Mouse (Mus musculus) erythroblast, embryonic 14.5 days (primary cell): ENCODE data around the gene Tns2. TPM values are rescaled to one million over a fixed set of nuclear protein-coding genes. Genes with fewer than 3 reads are reported as not detected.

ENCODE experiments used
- H3K27me3 ChIP-seq: 2 replicates; pipeline ENCODE4 v1.6.1; 2012; ENCODE audit warnings: inconsistent platforms; ENCODE audit not compliant: control insufficient read depth
- H3K36me3 ChIP-seq: 2 replicates; pipeline ENCODE4 v1.6.1; 2012; ENCODE audit warnings: mild to moderate bottlenecking, inconsistent platforms; ENCODE audit not compliant: control insufficient read depth
- H3K4me1 ChIP-seq: 2 replicates; pipeline ENCODE4 v1.6.1; 2012; ENCODE audit warnings: inconsistent platforms; ENCODE audit not compliant: control insufficient read depth
- H3K4me3 ChIP-seq: replicated peaks from 2 replicates; pipeline ENCODE3; 2012; ENCODE audit warnings: moderate library complexity, mild to moderate bottlenecking, inconsistent platforms
- H3K9me3 ChIP-seq: 2 replicates; pipeline ENCODE4 v1.6.1; 2012; ENCODE audit warnings: low read length, inconsistent platforms, mixed read lengths; ENCODE audit not compliant: control insufficient read depth
- GATA1 ChIP-seq: IDR thresholded peaks from 2 replicates; pipeline ENCODE4 v1.6.1; 2012; ENCODE audit warnings: low read length, inconsistent platforms, mixed read lengths
- TAL1 ChIP-seq: IDR thresholded peaks from 3 replicates; pipeline ENCODE4 v1.6.1; 2012; ENCODE audit warnings: low read length, inconsistent platforms, mixed read lengths
- polyA plus RNA-seq: library from polyadenylated mRNA; stranded (reverse); fragments of >175 nt; gene quantifications from 2 replicates; pipeline ENCODE4 v1.2.3, GENCODE M21; 2012

Tns2 gene
- polyA plus RNA-seq, 1 experiment, result 0.04 TPM

- Histone ChIP-seq H3K4me3 (peak overlapping the region; percentile 50), H3K27me3 (peaks cover 61% of the 10 kb centered on the region), H3K9me3 (no peaks in the 10 kb centered on the region), H3K36me3 (peaks cover 3% of the 10 kb centered on the region; the same call in 1 of the 2 replicates), H3K4me1 (peaks cover 26% of the 10 kb centered on the region)
- TF ChIP-seq TAL1, result no peak
- TF ChIP-seq GATA1, result no peak
These were observed 6.7 kb downstream of the Tns2 start for GRCm38 (mm10) chr15:102106754-102107456.

GRCm38 (mm10) chr15:102107689-102108573, 7.7 kb downstream of the Tns2 start:
- H3K4me1 ChIP-seq, result peaks cover 26% of the 10 kb centered on the region
- peaks cover 3% of the 10 kb centered on the region; the same call in 1 of the 2 replicates for H3K36me3 ChIP-seq
- H3K27me3 ChIP-seq, result peaks cover 51% of the 10 kb centered on the region
- no peak overlapping the region for H3K4me3 ChIP-seq
- TF ChIP-seq GATA1, result no peak
- no peaks in the 10 kb centered on the region for H3K9me3 ChIP-seq

- peaks cover 20% of the 10 kb centered on the region for H3K4me1 ChIP-seq
- H3K27me3 ChIP-seq, result peaks cover 41% of the 10 kb centered on the region
- no peak for TF ChIP-seq GATA1
- no peak for TF ChIP-seq TAL1
- no peak overlapping the region for H3K4me3 ChIP-seq
- H3K9me3 ChIP-seq, result no peaks in the 10 kb centered on the region
- H3K36me3 ChIP-seq, result peaks cover 3% of the 10 kb centered on the region; the same call in 1 of the 2 replicates
These were observed 8.7 kb downstream of the Tns2 start for GRCm38 (mm10) chr15:102108651-102109525.

- Histone ChIP-seq H3K4me3 (no peak overlapping the region), H3K36me3 (peaks cover 3% of the 10 kb centered on the region; the same call in 1 of the 2 replicates), H3K9me3 (no peaks in the 10 kb centered on the region), H3K27me3 (peaks cover 28% of the 10 kb centered on the region), H3K4me1 (peaks cover 19% of the 10 kb centered on the region)
- TF ChIP-seq TAL1 (no peak), GATA1 (no peak)
These were observed 10.1 kb downstream of the Tns2 start for GRCm38 (mm10) chr15:102110271-102110670.

DNA sequence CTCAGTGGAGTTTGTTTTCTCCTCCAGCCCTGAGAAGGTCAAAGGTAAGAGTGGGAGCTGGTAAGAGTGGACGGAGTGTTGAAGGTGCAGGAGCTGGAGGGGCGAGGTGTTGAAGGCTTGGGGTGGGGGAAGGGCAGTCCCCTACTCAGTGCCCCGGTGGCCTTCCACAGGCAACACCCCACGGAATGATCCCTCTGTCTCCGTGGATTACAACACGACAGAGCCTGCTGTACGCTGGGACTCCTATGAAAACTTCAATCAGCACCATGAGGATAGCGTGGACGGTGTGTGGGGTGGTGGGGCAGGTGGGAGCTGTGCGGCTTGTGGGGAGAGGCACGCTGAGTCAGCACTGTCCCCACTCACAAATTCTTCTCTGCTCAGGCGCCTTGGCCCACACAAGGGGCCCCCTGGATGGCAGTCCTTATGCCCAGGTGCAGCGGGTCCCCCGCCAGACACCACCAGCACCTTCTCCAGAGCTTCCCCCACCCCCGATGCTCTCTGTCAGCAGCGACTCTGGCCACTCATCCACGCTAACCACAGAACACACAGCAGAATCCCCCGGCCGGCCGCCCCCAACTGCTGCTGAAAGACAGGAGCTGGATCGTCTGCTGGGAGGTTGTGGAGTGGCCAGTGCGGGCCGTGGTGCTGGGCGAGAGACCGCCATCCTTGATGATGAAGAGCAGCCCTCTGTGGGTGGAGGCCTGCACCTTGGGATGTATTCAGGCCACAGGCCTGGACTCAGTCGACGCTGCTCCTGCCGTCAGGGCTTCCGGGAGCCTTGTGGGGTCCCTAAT, 10.7 kb downstream of the Tns2 start:
- TF ChIP-seq GATA1 (no peak), TAL1 (no peak)
- no peaks in the 10 kb centered on the region for H3K9me3 ChIP-seq
- H3K36me3 ChIP-seq, result peaks cover 7% of the 10 kb centered on the region
- H3K27me3 ChIP-seq, result peaks cover 21% of the 10 kb centered on the region
- H3K4me1 ChIP-seq, result peaks cover 24% of the 10 kb centered on the region
- no peak overlapping the region for H3K4me3 ChIP-seq

DNA sequence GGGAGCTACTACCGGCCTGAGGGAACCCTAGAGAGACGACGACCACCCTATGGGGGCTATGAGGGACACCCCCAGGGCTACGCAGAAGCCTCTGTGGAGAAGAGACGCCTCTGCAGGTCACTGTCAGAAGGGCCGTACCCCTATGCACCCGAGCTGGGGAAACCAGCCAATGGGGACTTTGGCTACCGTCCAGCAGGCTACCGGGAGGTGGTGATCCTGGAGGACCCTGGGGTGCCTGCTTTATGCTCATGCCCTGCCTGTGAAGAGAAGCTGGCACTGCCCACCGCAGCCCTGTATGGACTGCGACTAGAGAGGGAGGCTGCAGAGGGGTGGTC, 11.2 kb downstream of the Tns2 start:
- no peak for TF ChIP-seq TAL1
- TF ChIP-seq GATA1, result no peak
- peaks cover 12% of the 10 kb centered on the region for H3K36me3 ChIP-seq
- H3K4me3 ChIP-seq, result no peak overlapping the region
- H3K9me3 ChIP-seq, result no peaks in the 10 kb centered on the region
- H3K27me3 ChIP-seq, result peaks cover 16% of the 10 kb centered on the region
- H3K4me1 ChIP-seq, result peaks cover 27% of the 10 kb centered on the region

- peaks cover 21% of the 10 kb centered on the region for H3K4me1 ChIP-seq
- no peaks in the 10 kb centered on the region for H3K9me3 ChIP-seq
- peaks cover 19% of the 10 kb centered on the region for H3K36me3 ChIP-seq
- H3K27me3 ChIP-seq, result peaks cover 9% of the 10 kb centered on the region
- no peak for TF ChIP-seq GATA1
- TF ChIP-seq TAL1, result no peak
- H3K4me3 ChIP-seq, result no peak overlapping the region
These were observed 12.0 kb downstream of the Tns2 start for GRCm38 (mm10) chr15:102112181-102112580.

- Histone ChIP-seq H3K36me3 (peaks cover 26% of the 10 kb centered on the region), H3K4me3 (no peak overlapping the region), H3K9me3 (no peaks in the 10 kb centered on the region), H3K27me3 (peaks cover 3% of the 10 kb centered on the region), H3K4me1 (peaks cover 15% of the 10 kb centered on the region)
- no peak for TF ChIP-seq GATA1
- no peak for TF ChIP-seq TAL1
These were observed 12.6 kb downstream of the Tns2 start for GRCm38 (mm10) chr15:102112827-102113226.
